Mouse (Mus musculus) E14TG2a.4 (cell line): Measurements from ENCODE around the gene Gstm2.
"Not testable (repeated sequence)": the region's sequence is repeated elsewhere in the genome, so short reads cannot be mapped to it uniquely, and the experiment has no call there.

ENCODE experiments used
- H3K27me3 ChIP-seq: 2 replicates; pipeline ENCODE4 v1.6.1; 2014; ENCODE audit warnings: low read length, control low read depth; ENCODE audit not compliant: insufficient read depth
- H3K36me3 ChIP-seq: 2 replicates; pipeline ENCODE4 v1.6.1; 2014; ENCODE audit warnings: low read length, control low read depth; ENCODE audit not compliant: insufficient read depth
- H3K4me1 ChIP-seq: replicated peaks from 2 replicates; pipeline ENCODE4 v1.6.1; 2014; ENCODE audit warnings: low read depth, low read length, control low read depth
- H3K4me3 ChIP-seq: replicated peaks from 2 replicates; pipeline ENCODE4 v1.5.1; 2014; ENCODE audit warnings: mild to moderate bottlenecking, low read length
- H3K9me3 ChIP-seq: 2 replicates; pipeline ENCODE4 v1.6.1; 2014; ENCODE audit warnings: low read length, control low read depth
- CTCF ChIP-seq: conservative IDR thresholded peaks from 2 replicates; pipeline ENCODE4 v1.5.1; 2014; ENCODE audit warnings: low read length
- NANOG ChIP-seq: IDR thresholded peaks from 2 replicates; pipeline ENCODE4 v1.6.1; 2014; ENCODE audit warnings: borderline replicate concordance, low read length, mixed read lengths
- POU5F1 ChIP-seq: IDR thresholded peaks from 2 replicates; pipeline ENCODE4 v1.6.1; 2014; ENCODE audit warnings: low read length, borderline replicate concordance

The Gstm2 gene

DNA sequence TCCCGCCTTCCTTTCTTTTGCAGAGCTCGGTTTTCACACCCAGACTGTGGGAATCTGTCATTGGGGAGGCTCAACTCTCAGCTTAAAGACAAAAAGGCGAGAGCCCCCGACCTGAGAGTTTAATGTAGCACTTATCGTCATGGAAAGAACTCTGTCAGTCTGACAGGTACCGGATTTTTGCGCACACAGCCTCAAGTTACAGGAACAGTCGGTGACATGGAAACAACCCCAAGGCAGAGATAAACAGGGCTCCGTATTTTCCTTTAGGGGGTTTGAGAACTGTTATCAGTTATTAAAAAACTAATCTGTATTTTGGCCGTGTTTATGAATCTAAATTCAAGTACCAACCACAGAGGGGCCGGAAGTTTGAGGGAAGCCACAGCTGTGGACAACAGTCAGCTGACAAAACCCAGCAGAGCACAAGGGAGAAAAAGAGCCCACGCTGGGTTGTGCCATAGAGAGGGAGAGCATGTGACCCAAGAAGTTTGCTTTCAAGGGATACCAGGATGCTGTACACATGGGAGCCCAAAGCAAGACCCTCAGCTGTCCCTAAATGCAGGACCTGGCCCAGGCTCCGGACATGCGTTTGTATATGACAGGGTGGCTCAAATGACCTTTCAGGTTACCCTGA, 32.1 kb upstream of the Gstm2 start:
- TF ChIP-seq NANOG = no peak
- TF ChIP-seq POU5F1 = no peak
- TF ChIP-seq CTCF = no peak
- H3K27me3 ChIP-seq = peaks cover 23% of the 10 kb centered on the region; the same call in 1 of the 2 replicates
- peaks cover 37% of the 10 kb centered on the region for H3K4me1 ChIP-seq
- H3K36me3 ChIP-seq = peaks cover 30% of the 10 kb centered on the region
- no peaks in the 10 kb centered on the region for H3K9me3 ChIP-seq
- H3K4me3 ChIP-seq = peak overlapping the region; percentile 46

- TF ChIP-seq NANOG (no peak), CTCF (peak; percentile 73)
- H3K4me3 ChIP-seq = peak within 1 kb of the TSS; percentile 77
- H3K27me3 ChIP-seq = peaks cover 19% of the 10 kb centered on the region; the same call in 1 of the 2 replicates
- peaks cover 30% of the 10 kb centered on the region for H3K36me3 ChIP-seq
- H3K4me1 ChIP-seq = peaks cover 40% of the 10 kb centered on the region
- no peaks in the 10 kb centered on the region for H3K9me3 ChIP-seq
Observed at GRCm38 (mm10) chr3:108017473-108018189, 31.4 kb upstream of the Gstm2 start, which contains the start of gene Gstm1. Gstm1 (minus strand) TSS chr3:108017973.

GRCm38 (mm10) chr3:108016468-108016867, 30.2 kb upstream of the Gstm2 start:
- Histone ChIP-seq H3K27me3 (peaks cover 13% of the 10 kb centered on the region; the same call in 1 of the 2 replicates), H3K4me1 (peaks cover 37% of the 10 kb centered on the region), H3K36me3 (peaks cover 33% of the 10 kb centered on the region)
- not testable (repeated sequence) for H3K4me3 ChIP-seq, H3K9me3 ChIP-seq

DNA sequence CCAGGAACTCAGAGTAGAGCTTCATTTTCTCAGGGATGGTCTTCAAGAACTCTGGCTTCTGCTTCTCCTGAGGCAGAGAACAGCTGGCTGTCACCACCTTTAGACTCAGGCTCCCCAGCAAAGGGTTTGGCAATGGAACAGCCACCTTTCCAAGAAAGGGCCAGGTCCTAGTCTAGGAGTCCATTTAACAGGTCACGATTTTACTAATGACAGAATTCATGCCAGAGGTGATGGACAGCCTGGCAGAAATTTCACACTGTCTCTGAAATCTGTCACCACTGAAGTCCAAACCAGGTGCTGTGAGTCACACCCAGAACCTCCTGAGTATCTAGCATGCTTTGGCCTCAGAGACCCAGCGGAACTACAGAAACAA, 28.7 kb upstream of the Gstm2 start:
- TF ChIP-seq CTCF (no peak), NANOG (no peak), POU5F1 (no peak)
- no peaks in the 10 kb centered on the region for H3K9me3 ChIP-seq
- peaks cover 33% of the 10 kb centered on the region for H3K36me3 ChIP-seq
- no peak overlapping the region for H3K4me3 ChIP-seq
- peaks cover 7% of the 10 kb centered on the region; the same call in 1 of the 2 replicates for H3K27me3 ChIP-seq
- peaks cover 37% of the 10 kb centered on the region for H3K4me1 ChIP-seq

DNA sequence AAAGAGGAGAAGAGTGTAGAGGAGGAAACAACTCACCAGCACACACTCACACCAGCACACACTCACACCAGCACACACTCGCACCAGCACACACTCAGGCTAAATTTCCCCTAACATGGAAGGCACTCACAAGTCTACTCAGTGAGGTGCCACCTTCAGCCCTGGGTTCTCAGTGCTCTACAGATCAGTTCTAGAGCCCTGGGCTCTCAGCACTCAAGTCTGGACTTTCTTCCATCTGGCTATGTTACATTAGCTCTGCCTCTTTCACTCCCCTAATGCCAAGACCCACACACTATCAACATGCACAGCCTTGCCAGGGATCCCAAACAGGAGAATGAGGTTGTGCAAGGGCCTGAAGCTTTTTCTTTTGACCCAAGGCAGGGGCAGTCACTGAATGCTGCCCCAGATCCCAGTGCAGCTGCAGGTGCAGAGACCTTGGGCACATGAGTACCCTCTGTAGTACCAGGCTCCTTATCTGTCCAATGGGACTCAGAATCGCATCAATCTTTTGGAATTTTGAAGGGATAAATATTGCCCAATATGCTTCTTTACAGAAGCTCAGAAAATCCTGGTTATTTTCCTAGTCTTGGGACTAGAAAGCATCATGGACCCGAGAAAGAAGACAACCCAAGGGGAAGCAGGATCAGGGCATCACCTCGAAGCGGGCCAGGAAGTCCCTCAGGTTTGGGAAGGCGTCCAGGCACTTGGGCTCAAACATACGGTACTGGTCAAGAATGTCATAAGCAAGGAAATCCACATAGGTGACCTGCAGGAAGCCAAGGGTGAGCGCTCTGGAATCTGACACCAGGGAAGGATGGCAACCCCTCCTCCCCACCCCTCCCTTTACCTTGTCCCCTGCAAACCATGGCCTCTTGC, 28.1 kb upstream of the Gstm2 start:
- H3K9me3 ChIP-seq = no peaks in the 10 kb centered on the region
- H3K4me3 ChIP-seq = no peak overlapping the region
- TF ChIP-seq POU5F1 (no peak), NANOG (no peak), CTCF (no peak)
- peaks cover 33% of the 10 kb centered on the region for H3K36me3 ChIP-seq
- peaks cover 7% of the 10 kb centered on the region; the same call in 1 of the 2 replicates for H3K27me3 ChIP-seq
- peaks cover 37% of the 10 kb centered on the region for H3K4me1 ChIP-seq

- Histone ChIP-seq H3K27me3 (peaks cover 4% of the 10 kb centered on the region; the same call in 1 of the 2 replicates), H3K9me3 (no peaks in the 10 kb centered on the region), H3K4me1 (peaks cover 32% of the 10 kb centered on the region), H3K36me3 (peaks cover 33% of the 10 kb centered on the region), H3K4me3 (no peak overlapping the region)
- TF ChIP-seq CTCF = no peak
Observed at GRCm38 (mm10) chr3:108013331-108013871, 27.1 kb upstream of the Gstm2 start.

DNA sequence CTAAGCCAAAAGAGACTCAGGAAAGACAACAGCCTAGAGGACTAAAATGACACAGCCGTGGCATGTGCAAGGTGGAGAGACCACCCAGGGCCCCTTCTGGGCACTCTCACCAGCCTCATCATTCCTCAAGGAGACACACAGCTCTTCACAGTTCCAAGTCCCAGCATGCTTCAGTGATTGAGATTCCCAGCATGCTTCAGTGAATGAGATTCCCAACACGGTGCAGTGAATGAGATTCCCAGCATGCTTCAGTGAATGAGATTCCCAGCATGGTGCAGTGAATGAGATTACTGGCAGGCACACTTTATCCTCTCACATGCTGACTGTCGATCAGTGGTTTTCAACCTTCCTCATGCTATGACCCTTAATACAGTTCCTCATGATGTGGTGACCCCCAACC, 25.3 kb upstream of the Gstm2 start:
- Histone ChIP-seq H3K4me1 (peaks cover 17% of the 10 kb centered on the region), H3K36me3 (peaks cover 33% of the 10 kb centered on the region), H3K9me3 (no peaks in the 10 kb centered on the region), H3K4me3 (no peak overlapping the region), H3K27me3 (peaks cover 4% of the 10 kb centered on the region; the same call in 1 of the 2 replicates)
- TF ChIP-seq POU5F1 (no peak), NANOG (no peak), CTCF (no peak)

GRCm38 (mm10) chr3:108010286-108010685, 24.0 kb upstream of the Gstm2 start:
- Histone ChIP-seq H3K4me1 (peaks cover 14% of the 10 kb centered on the region), H3K4me3 (no peak overlapping the region), H3K9me3 (no peaks in the 10 kb centered on the region), H3K27me3 (no peaks in the 10 kb centered on the region), H3K36me3 (peaks cover 21% of the 10 kb centered on the region)
- TF ChIP-seq NANOG (no peak), CTCF (no peak), POU5F1 (no peak)
